Mouse (Mus musculus): ENCODE data around the gene Vtn.

DNA sequence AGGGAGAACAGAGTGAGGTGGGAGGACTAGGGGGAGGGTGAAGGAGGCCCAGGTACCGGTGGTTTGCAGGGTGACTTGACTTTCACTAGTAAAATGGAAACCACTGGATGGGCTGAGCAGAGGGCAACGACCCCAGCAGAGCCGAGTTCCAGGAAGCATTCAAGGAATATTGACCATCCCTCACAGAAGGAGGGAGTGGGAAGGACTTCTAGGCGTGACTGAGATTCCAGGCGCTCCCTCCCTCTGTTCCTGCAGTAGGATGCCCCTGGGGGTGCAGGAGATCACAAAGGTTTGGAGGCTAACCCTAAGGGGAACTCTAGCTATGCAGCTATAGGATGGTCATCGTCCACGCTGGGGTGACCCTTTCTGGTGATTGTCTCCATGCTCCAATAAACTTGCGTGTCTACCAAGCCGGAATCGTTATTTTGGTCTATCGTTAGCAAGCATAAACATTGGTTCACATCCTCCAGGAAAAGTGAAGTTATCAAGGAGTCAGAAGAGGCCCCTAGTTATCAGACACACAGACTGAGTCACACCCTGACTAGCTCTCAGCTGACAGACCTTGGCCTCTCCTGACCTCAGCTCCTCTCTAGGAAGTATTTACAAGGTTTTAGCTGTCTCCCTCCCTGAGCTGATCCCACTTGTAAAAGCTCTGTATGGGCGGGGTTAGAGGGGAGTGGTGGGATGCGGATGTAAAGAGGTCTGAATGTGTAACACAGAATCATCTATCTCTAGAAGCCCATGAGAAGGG, 35.4 kb upstream of the Vtn start:
- TF ChIP-seq CTCF (IDR thresholded peaks at IDR 0.05; ENCODE audit: borderline replicate concordance, insufficient read depth, low read length) (no peak), POLR2A (IDR thresholded peaks at IDR 0.05; ENCODE audit: low read depth, low read length) (no peak)
